Mouse (Mus musculus) heart, postnatal 25 days (tissue): ENCODE measurements at regions not wholly inside any gene's neighbourhood (a gene's known extent, or its start where the extent isn't known, plus 50 kb on each side); places are given as distances from the start of the nearest gene placed in this dataset.
A peak's percentile ranks its signal among the peaks of the same experiment; 100 is the strongest.

Experiments
- DNase-seq: peaks from one replicate; pipeline ENCODE4 v3.0.0; 2022; ENCODE audit warnings: low spot score
- intact Hi-C: fragments of 180-260 bp; cut with DNase I; formaldehyde crosslinking; loops from one replicate; pipeline ENCODE4 v1.15.1; 2025

GRCm38 (mm10) chr16:39650616-39651015 is 333.5 kb upstream of the Lsamp start:
- intact Hi-C loops: no loop called here
- DNase-seq: no peak

- no peak for DNase-seq
- intact Hi-C loops: no loop called here
Observed at GRCm38 (mm10) chr16:39667905-39668304, 316.3 kb upstream of the Lsamp start.

GRCm38 (mm10) chr16:39672096-39672985 is 311.8 kb upstream of the Lsamp start:
- intact Hi-C loops: no loop called here

GRCm38 (mm10) chr16:39675775-39676174 is 308.4 kb upstream of the Lsamp start:
- DNase-seq: no peak

More at GRCm38 (mm10) chr16:39672096-39672985, 311.8 kb upstream of the Lsamp start:
- no peak for DNase-seq

GRCm38 (mm10) chr16:39678285-39678684 is 305.9 kb upstream of the Lsamp start:
- intact Hi-C loops: no loop called here
- no peak for DNase-seq

More at GRCm38 (mm10) chr16:39675775-39676174, 308.4 kb upstream of the Lsamp start:
- intact Hi-C loops: no loop called here

- intact Hi-C loops: no loop called here
Observed at GRCm38 (mm10) chr16:39693061-39693460, 291.1 kb upstream of the Lsamp start.

GRCm38 (mm10) chr16:39695855-39696254 is 288.3 kb upstream of the Lsamp start:
- no peak for DNase-seq
- intact Hi-C loops: no loop called here

More at GRCm38 (mm10) chr16:39693061-39693460, 291.1 kb upstream of the Lsamp start:
- no peak for DNase-seq

- DNase-seq: no peak
- intact Hi-C loops: no loop called here
Observed at GRCm38 (mm10) chr16:39699201-39699600, 285.0 kb upstream of the Lsamp start.

GRCm38 (mm10) chr16:39706131-39706530 is 278.0 kb upstream of the Lsamp start:
- DNase-seq: no peak
- intact Hi-C loops: no loop called here

GRCm38 (mm10) chr16:39709387-39710039 is 274.6 kb upstream of the Lsamp start:
- no peak for DNase-seq
- intact Hi-C loops: no loop called here

GRCm38 (mm10) chr16:39727586-39727985 is 256.6 kb upstream of the Lsamp start:
- peak; percentile 2 for DNase-seq
- intact Hi-C loops: no loop called here

- no peak for DNase-seq
- intact Hi-C loops: no loop called here
Observed at GRCm38 (mm10) chr16:39746041-39746736, 238.0 kb upstream of the Lsamp start.

GRCm38 (mm10) chr16:39751748-39752147 is 232.4 kb upstream of the Lsamp start:
- intact Hi-C loops: no loop called here
- DNase-seq: no peak

- intact Hi-C loops: no loop called here
- no peak for DNase-seq
Observed at GRCm38 (mm10) chr16:39801063-39801462, 183.1 kb upstream of the Lsamp start.

- DNase-seq: no peak
- intact Hi-C loops: no loop called here
Observed at GRCm38 (mm10) chr16:39820131-39820530, 164.0 kb upstream of the Lsamp start.

GRCm38 (mm10) chr16:39834241-39834640 is 149.9 kb upstream of the Lsamp start:
- DNase-seq: no peak
- intact Hi-C loops: no loop called here

- intact Hi-C loops: no loop called here
Observed at GRCm38 (mm10) chr16:39881525-39881924, 102.6 kb upstream of the Lsamp start.

GRCm38 (mm10) chr16:39887944-39888343 is 96.2 kb upstream of the Lsamp start:
- DNase-seq: no peak
- intact Hi-C loops: no loop called here

More at GRCm38 (mm10) chr16:39881525-39881924, 102.6 kb upstream of the Lsamp start:
- no peak for DNase-seq
